Mouse (Mus musculus) spleen, adult 2 months (tissue): ENCODE measurements around the gene Zfp385b. TPM values are rescaled to one million over a fixed set of nuclear protein-coding genes. Genes with fewer than 3 reads are reported as not detected.

Experiments
- DNase-seq, 2 experiments: peaks; one replicate each; pipeline versions ENCODE4 v3.0.0 to v3.0.0-alpha.2; 2012 to 2021; ENCODE audit warnings: low spot score in 2 of 2, low read depth in 1 of 2
- H3K27ac ChIP-seq: fragments of 200-500 bp; 2 replicates; pipeline ENCODE4 v1.5.1; 2012; ENCODE audit warnings: low read length, inconsistent platforms; ENCODE audit not compliant: insufficient read depth
- H3K27me3 ChIP-seq: fragments of 200-500 bp; 2 replicates; pipeline ENCODE4 v1.6.1; 2012; ENCODE audit warnings: mild to moderate bottlenecking, moderate library complexity, low read length, inconsistent platforms; ENCODE audit not compliant: control insufficient read depth, insufficient read depth
- H3K36me3 ChIP-seq: fragments of 200-500 bp; 2 replicates; pipeline ENCODE4 v1.6.1; 2012; ENCODE audit warnings: mild to moderate bottlenecking, low read length, inconsistent platforms; ENCODE audit not compliant: control insufficient read depth, insufficient read depth
- H3K4me1 ChIP-seq: fragments of 200-500 bp; 2 replicates; pipeline ENCODE4 v1.6.1; 2011; ENCODE audit warnings: inconsistent platforms; ENCODE audit not compliant: control insufficient read depth, insufficient read depth, insufficient read length
- H3K4me3 ChIP-seq: fragments of 200-500 bp; 2 replicates; pipeline ENCODE4 v1.5.1; 2011; ENCODE audit warnings: mild to moderate bottlenecking, inconsistent platforms; ENCODE audit not compliant: insufficient read depth, insufficient read length; ENCODE audit errors: extremely low read depth
- CTCF ChIP-seq: fragments of 200-500 bp; IDR thresholded peaks from 2 replicates; pipeline ENCODE4 v1.5.1; 2011; ENCODE audit warnings: mild to moderate bottlenecking, inconsistent platforms; ENCODE audit not compliant: insufficient read depth, insufficient read length, insufficient replicate concordance; ENCODE audit errors: extremely low read depth
- POLR2A ChIP-seq: fragments of 200-500 bp; IDR thresholded peaks from 2 replicates; pipeline ENCODE4 v1.6.1; 2011; ENCODE audit warnings: low read depth, low read length, inconsistent platforms
- WGBS: fragments of 180-500 bp; shearing (Covaris S2); methylation state at CpG from one replicate; pipeline ENCODE4 v1.1.7; 2018; 5-methylcytosine and 5-hydroxymethylcytosine counted together
- polyA plus RNA-seq: library from polyadenylated mRNA; depleted of rRNA; stranded (reverse); fragments of >200 nt; gene quantifications from 2 replicates; pipeline ENCODE4 v1.2.3, GENCODE M21; 2012

Zfp385b gene
- polyA plus RNA-seq, 1 experiment, result not detected

DNA sequence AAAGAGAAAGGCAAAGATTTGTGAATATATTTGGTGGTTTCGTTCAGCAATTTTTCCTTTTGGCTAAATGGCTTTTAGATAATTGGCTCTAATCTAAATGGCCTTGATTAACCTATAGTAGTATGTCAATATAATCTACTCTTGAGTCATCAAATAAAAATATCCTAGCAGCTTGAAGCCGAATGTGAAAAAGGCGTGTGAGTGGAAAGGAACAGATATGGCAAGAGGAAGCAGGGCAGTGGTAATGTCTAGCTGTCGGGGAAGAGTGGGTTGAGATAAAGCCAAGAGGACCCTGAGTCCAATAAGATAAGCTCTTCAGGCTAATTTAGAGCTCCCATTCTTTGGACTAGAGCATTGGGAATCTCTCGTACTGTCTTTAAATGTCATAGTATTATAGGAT lies 179.4 kb downstream of the Zfp385b start:
- no peaks in the 10 kb centered on the region for H3K4me1 ChIP-seq
- no peaks in the 10 kb centered on the region for H3K36me3 ChIP-seq
- H3K27me3 ChIP-seq, result no peaks in the 10 kb centered on the region
- H3K27ac ChIP-seq, result no peak overlapping the region
- DNase-seq, result no peak
- no peak overlapping the region for H3K4me3 ChIP-seq
- TF ChIP-seq POLR2A, result no peak
- TF ChIP-seq CTCF, result no peak
- 85% methylated on average over 5 of the region's 5 CpGs for WGBS

DNA sequence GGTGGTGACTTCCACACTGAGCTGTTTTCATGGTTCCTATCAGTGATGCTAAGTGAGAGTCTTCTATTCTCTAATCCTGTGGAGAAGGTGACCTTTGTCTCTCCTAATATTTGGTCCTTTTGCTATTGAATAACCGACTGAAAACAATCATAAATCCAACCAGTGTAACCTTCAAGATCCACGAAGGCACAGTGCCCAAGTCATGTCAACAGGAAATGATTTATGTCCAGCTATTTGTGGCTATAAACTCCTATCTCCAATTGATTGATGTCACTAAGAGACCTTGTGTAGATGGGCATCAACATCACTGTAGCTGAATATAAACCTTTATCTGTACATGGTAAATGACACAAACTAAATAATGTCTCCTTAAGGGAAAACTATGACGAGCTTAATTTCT lies 187.8 kb downstream of the Zfp385b start:
- no peak overlapping the region for H3K4me3 ChIP-seq
- no peak for DNase-seq
- H3K27ac ChIP-seq, result no peak overlapping the region
- H3K36me3 ChIP-seq, result no peaks in the 10 kb centered on the region
- TF ChIP-seq CTCF, result no peak
- no peak for TF ChIP-seq POLR2A
- no peaks in the 10 kb centered on the region for H3K27me3 ChIP-seq
- 57% methylated on average over 3 of the region's 3 CpGs for WGBS
- H3K4me1 ChIP-seq, result no peaks in the 10 kb centered on the region

DNA sequence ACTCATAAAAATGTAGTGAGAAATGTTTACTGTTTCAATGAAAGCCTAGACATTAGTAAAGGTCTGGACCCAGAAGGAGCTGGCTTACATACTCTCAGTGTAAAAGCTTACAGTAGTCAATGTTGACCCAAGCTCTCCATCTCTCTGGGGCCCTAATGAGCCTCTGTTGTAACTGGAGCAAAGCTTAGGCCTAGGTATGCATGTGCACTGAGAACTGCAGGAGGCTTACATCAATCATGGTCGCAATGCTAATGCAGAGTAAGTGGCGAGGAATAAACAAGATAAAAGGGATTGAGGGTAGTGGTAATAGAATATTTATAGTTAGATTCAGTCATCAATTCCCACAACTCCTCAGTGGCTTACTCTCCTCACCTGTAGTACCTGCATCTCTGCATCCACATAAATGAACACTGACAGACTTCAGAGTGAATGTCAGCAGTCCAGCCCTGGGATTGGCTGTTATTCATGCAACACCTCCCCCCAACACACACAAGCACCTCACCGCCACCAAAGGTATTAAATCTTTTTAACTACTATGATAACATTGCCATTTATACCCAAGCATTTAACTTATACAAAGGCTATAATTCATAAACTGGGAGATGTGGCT lies 191.7 kb downstream of the Zfp385b start:
- Histone ChIP-seq H3K4me3 (no peak overlapping the region), H3K27me3 (no peaks in the 10 kb centered on the region), H3K36me3 (no peaks in the 10 kb centered on the region), H3K4me1 (no peaks in the 10 kb centered on the region), H3K27ac (no peak overlapping the region)
- no peak for DNase-seq
- 93% methylated on average over 3 of the region's 3 CpGs for WGBS
- no peak for TF ChIP-seq CTCF
- TF ChIP-seq POLR2A, result no peak

DNA sequence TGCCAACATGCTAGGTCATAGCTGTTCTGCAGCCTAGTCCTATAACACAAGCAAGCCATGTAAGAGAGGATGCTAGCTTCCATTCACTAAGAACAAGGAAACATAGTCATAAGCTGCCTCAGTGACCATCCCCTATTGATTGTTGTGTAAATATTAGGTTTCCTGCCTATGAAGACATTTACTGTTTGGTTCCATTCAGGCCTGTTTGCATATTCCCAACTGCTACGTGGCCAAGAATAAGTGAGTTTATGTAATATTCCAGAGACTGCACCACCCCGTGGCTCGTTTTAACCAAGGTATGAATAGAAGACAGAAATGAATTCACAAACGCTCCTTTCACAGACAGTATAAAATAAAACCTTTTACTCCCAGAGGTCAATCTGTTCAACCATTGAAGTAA lies 200.8 kb downstream of the Zfp385b start:
- no peaks in the 10 kb centered on the region for H3K4me1 ChIP-seq
- no peaks in the 10 kb centered on the region for H3K36me3 ChIP-seq
- no peaks in the 10 kb centered on the region for H3K27me3 ChIP-seq
- no peak overlapping the region for H3K27ac ChIP-seq
- TF ChIP-seq POLR2A (no peak), CTCF (no peak)
- WGBS, result 86% methylated on average over 4 of the region's 4 CpGs
- no peak overlapping the region for H3K4me3 ChIP-seq
- no peak for DNase-seq

DNA sequence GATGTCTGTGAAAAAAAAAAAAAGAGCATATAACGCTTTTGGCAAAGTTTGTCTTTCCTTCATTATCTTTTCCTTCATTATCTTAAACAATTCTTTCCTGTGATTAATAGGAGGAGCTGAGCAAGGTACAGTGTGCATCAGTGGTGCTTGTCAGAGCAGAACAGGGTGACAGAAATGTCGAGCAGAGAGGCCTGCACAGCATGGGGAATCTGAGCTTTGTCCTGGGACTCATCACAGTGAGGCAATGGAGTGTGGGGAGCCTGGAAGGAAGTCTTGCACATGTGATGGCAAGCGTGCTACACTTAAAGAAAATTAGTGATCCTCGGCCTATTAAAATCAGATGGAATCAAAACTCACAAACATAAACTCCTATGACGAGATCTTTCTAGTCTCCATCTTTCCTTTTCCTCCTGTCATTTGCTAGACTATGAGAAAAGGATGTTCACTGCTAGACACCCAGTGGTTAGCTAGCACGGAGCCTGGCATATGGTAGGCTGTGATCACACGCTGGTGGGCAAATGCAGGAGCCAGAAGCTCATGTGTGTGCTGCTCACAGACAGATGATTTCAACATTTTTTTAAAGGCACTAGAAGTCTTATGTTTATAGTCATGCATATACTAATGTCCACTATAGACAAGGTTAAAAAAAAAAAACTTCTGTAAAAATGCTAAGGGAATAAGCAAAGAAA lies 209.0 kb downstream of the Zfp385b start:
- Histone ChIP-seq H3K27ac (no peak overlapping the region), H3K4me3 (no peak overlapping the region), H3K4me1 (no peaks in the 10 kb centered on the region), H3K36me3 (no peaks in the 10 kb centered on the region), H3K27me3 (no peaks in the 10 kb centered on the region)
- 85% methylated on average over 7 of the region's 7 CpGs for WGBS
- TF ChIP-seq CTCF (no peak), POLR2A (no peak)
- no peak for DNase-seq

DNA sequence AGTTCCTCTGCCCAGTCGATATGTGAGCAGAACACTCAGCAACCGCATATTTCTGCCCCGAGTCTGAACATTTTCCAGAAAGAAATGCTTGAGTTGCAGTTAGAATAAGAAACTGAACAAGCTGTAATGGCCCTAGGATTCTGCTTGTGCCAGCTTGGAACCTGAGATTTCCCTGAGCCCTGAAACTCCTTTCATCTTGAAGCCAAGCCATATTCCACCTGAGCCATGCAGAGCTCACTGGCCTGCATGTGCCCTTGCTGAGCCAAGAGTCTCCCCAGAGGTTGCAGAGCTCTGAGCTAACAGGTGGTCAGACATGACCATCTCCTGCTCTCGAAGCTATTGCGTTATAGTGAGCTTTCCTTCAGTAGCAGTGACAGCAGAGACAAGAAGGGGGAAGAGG lies 210.0 kb downstream of the Zfp385b start:
- Histone ChIP-seq H3K27me3 (no peaks in the 10 kb centered on the region), H3K27ac (no peak overlapping the region), H3K4me3 (no peak overlapping the region), H3K4me1 (no peaks in the 10 kb centered on the region), H3K36me3 (no peaks in the 10 kb centered on the region)
- TF ChIP-seq CTCF, result no peak
- TF ChIP-seq POLR2A, result no peak
- no peak for DNase-seq
- 84% methylated on average over 5 of the region's 5 CpGs for WGBS

DNA sequence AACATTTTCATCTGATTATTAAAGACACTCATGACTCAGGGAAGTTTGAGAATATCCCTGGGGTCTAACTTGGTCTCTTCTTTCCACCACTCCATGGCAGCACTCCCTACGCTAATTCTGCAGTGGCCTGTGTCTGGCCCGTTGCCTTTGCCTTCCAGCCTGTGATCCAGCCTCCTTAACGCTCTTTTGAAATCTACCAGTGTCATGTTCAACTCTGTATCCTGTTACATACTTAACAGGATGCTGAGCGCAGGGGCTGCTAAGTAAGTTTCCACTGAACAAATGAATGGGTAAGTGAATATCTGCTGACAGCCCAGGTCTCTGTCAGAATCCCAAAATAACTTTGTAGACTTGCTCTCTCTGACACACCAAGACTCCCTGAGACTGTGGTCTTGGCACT lies 210.8 kb downstream of the Zfp385b start:
- no peaks in the 10 kb centered on the region for H3K36me3 ChIP-seq
- no peaks in the 10 kb centered on the region for H3K27me3 ChIP-seq
- no peak overlapping the region for H3K4me3 ChIP-seq
- 77% methylated on average over 4 of the region's 4 CpGs for WGBS
- TF ChIP-seq POLR2A, result no peak
- no peak for TF ChIP-seq CTCF
- no peaks in the 10 kb centered on the region for H3K4me1 ChIP-seq
- DNase-seq, result no peak
- H3K27ac ChIP-seq, result no peak overlapping the region
